Mouse (Mus musculus): ENCODE data around the gene Cul4a. TPM values are rescaled to one million over a fixed set of nuclear protein-coding genes. Genes with fewer than 3 reads are reported as not detected.
"Not testable (repeated sequence)": the region's sequence is repeated elsewhere in the genome, so short reads cannot be mapped to it uniquely, and the experiment has no call there.

Gene Cul4a
- polyA plus RNA-seq, 1 experiment from 2014 or later = 36.8 TPM

DNA sequence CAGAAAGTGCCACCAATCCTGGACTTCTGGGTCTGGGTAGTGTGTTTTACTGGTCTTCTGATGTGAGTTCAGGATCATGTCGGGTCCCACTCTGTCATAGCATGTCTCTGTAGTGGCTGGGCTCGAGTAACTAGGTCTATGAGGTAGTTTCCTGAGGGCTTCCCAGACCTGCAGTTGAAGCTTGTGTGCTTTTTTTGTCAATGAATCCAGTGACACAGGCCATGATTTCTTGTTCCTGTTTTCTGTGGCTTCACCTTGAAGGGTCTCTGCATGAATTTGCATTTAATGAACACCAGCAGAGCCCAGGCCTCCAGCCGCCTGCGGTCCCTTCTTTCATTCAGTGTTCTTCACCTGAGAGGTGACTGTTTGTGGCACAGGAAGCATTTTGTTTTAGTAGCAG, 7.8 kb downstream of the Cul4a start:
- 55% methylated on average over 4 of the region's 4 CpGs for WGBS (ENCODE audit: missing documents)
- Histone ChIP-seq H3K36me3 (ENCODE audit: inconsistent target) (0 out of 2 replicates have a peak, but pooled peaks cover 4% of the 10 kb centered on the region), H3K4me3 (ENCODE audit: inconsistent target) (no peak overlapping the region), H3K27ac (no peak overlapping the region), H3K79me2 (ENCODE audit: inconsistent target) (peaks cover 86% of the 10 kb centered on the region)

DNA sequence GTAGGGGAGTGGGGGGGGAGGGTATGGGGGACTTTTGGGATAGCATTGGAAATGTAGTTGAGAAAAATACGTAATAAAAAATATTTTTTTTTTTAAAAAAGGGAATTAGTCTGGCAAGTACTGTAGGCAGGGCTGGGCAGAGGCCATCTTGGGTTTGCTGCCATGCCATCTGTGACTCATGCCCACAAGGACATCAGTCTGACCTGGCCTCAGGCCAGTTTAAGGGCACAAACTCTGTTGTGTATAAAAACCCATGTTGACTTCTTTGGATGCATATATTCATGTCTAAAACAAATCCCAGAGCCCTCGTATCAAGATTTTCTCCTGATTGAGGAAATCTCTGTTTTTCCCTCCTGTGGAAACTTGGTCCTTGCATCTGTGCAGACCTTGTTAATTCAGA, 11.7 kb downstream of the Cul4a start:
- no peak overlapping the region for H3K27ac ChIP-seq
- peaks cover 13% of the 10 kb centered on the region for H3K36me3 ChIP-seq (ENCODE audit: inconsistent target)
- peaks cover 47% of the 10 kb centered on the region for H3K79me2 ChIP-seq (ENCODE audit: inconsistent target)
- WGBS (ENCODE audit: missing documents) = 100% methylated on average over 1 of the region's 2 CpGs
- no peak overlapping the region for H3K4me3 ChIP-seq (ENCODE audit: inconsistent target)

DNA sequence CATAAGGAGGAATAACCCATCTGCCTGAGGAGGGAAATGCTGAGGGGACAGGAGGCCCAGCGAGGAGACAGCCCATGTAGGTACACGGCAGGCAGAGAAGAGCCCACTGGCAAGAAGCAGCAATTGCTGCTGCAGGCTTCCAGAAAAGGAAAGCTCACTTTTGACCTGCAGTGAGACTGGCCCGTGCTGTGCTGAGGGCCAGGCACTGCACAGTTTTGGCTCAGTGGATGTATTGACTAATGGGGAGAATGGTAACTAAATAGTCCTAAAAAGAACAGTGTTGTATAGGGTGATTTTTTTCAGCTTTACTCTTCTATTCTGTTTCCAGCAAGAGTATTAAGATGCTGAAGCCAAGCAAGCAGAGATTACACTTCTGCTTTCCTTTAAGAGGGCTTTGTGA, 13.1 kb downstream of the Cul4a start:
- WGBS (ENCODE audit: missing documents) = 93% methylated on average over 3 of the region's 3 CpGs
- Histone ChIP-seq H3K4me3 (ENCODE audit: inconsistent target) (no peak overlapping the region), H3K36me3 (ENCODE audit: inconsistent target) (peaks cover 18% of the 10 kb centered on the region), H3K27ac (no peak overlapping the region), H3K79me2 (ENCODE audit: inconsistent target) (peaks cover 33% of the 10 kb centered on the region)

DNA sequence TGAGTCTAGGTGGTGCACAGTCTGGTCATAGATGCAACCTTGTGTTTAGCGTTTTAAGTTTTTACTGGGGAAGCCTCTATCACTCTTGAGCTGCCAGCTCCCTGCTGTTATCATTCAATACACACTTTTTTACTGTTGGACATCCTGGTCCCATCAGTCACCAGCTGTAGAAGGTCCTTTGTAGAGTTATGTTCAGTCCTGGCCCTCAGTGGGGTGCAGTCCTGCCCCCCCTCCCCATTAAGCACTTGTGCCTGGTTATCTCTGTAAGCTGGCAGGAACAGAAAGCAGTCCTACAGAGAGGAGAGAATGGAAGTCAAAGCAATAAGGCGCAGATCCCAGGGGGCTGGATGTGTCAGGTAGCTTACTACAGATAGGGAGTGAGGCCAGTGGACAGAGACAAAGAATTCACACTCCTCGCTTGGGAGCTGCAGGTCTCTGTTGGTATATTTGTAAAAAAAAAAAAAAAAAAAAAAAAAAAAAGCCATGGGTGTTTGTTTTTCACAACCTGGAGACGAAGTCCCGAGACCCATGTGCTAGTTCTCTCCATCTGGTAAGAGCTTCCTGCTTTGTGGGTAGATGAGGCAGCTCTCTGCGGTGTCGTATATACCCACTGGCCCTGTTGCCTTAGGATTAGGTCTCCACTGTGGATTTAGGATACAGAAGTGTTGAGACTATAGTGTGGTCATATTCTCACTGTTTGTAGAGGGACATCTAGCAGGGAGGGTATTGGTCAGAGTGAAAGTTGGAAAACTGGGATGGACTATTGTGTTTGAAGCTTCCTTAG, 15.7 kb downstream of the Cul4a start:
- peaks cover 39% of the 10 kb centered on the region for H3K36me3 ChIP-seq (ENCODE audit: inconsistent target)
- H3K27ac ChIP-seq = no peak overlapping the region
- peaks cover 7% of the 10 kb centered on the region; the same call in 1 of the 2 replicates for H3K79me2 ChIP-seq (ENCODE audit: inconsistent target)
- 72% methylated on average over 7 of the region's 7 CpGs for WGBS (ENCODE audit: missing documents)
- no peak overlapping the region for H3K4me3 ChIP-seq (ENCODE audit: inconsistent target)

DNA sequence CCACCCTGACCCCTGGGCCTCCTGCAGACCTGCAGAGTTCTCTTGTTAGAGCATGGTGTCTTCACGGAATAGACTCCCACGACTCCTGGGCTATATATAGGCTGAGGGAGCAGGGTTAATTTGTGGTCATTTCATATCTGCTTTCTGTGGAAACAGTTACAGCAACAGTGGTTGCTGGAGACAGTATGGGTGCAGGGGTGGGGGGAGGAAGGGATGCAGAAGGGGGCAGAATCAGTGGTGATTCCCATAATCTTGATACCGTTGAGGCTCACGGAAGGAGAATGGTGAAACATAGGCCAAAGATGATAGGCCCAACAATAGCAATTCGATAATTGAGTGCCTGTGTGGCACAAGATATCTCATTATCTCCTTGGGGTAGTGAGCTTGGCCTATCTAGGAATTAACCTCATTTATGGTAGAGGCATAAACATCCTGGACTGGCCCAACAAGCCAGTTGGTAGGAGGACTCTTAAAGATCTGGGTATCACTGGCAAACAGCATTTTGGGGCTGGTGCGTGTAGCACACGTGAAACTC, 17.5 kb downstream of the Cul4a start:
- H3K4me3 ChIP-seq (ENCODE audit: inconsistent target) = no peak overlapping the region
- no peak overlapping the region for H3K27ac ChIP-seq

DNA sequence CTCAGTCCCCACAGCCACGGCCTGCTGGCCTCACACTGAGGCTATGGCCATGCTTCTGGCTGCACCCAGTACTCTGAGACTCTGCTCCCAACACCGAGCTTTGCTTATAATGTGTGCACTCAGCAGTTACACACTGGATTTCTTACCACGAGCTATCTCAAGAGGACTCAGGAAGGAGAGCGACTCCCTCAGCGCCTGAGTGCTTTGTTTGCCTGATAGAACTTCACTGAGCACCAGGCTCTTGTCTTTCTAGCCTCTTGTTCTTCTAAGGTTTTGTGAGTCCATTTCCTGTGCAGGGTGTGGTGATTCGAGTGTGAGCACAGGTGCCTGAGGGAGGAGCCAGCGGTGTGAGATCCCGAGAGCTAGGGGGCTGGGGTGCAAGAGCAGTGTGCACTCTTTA, 19.5 kb downstream of the Cul4a start:
- H3K36me3 ChIP-seq (ENCODE audit: inconsistent target) = peaks cover 66% of the 10 kb centered on the region
- no peak overlapping the region for H3K27ac ChIP-seq
- WGBS (ENCODE audit: missing documents) = 96% methylated on average over 6 of the region's 8 CpGs
- H3K79me2 ChIP-seq (ENCODE audit: inconsistent target) = no peaks in the 10 kb centered on the region
- H3K4me3 ChIP-seq (ENCODE audit: inconsistent target) = no peak overlapping the region

More for the DNA sequence above, 17.5 kb downstream of the Cul4a start:
- H3K79me2 ChIP-seq (ENCODE audit: inconsistent target) = no peaks in the 10 kb centered on the region
- peaks cover 56% of the 10 kb centered on the region for H3K36me3 ChIP-seq (ENCODE audit: inconsistent target)
- 91% methylated on average over 7 of the region's 7 CpGs for WGBS (ENCODE audit: missing documents)

DNA sequence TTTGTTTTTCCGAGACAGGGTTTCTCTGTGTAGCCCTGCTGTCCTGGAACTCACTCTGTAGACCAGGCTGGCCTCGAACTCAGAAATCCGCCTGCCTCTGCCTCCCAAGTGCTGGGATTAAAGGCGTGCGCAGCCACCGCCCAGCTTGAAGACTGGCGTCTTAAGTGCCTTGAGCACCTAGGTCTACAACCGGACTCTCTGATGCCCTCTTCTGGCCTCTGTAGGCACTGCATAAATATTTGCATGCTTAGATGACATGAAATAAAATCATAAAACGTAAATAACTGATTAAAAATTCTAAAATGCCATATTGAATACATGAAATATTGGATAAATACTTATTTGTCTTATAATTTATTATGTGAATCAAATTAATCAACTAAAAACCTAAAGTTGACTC, 26.8 kb downstream of the Cul4a start:
- not testable (repeated sequence) for H3K79me2 ChIP-seq (ENCODE audit: inconsistent target); H3K4me3 ChIP-seq (ENCODE audit: inconsistent target); H3K27ac ChIP-seq
- WGBS (ENCODE audit: missing documents) = 72% methylated on average over 9 of the region's 9 CpGs
- peaks cover 68% of the 10 kb centered on the region for H3K36me3 ChIP-seq (ENCODE audit: inconsistent target)

DNA sequence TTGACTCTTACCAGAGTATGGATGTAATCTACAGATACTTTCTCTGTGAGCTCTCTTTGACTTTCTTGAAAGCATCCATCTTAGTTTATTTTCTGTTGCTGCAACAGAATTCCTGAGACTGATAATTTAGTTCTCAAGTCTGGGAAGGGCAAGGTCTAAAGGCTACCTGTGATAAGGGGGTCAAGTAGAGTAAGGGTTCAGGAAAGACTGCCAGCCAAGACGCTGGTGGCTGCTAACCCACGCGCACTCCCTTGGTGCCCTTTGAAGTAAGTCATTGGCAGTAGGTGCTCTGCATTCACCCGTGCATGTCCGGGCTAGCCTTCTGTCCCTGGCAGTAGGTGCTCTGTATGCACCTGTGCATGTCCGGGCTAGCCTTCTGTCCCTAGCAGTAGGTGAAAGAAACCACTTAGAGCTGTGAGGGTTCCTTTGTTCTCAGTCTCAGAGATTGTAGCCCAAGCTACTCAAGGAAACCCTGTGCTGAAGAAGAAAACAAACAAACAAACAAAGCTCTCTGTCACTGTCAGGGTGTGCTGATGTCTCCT, 34.3 kb downstream of the Cul4a start:
- H3K4me3 ChIP-seq (ENCODE audit: inconsistent target) = no peak overlapping the region
- H3K27ac ChIP-seq = no peak overlapping the region
- 89% methylated on average over 6 of the region's 6 CpGs for WGBS (ENCODE audit: missing documents)
- H3K79me2 ChIP-seq (ENCODE audit: inconsistent target) = no peaks in the 10 kb centered on the region
- peaks cover 92% of the 10 kb centered on the region for H3K36me3 ChIP-seq (ENCODE audit: inconsistent target)

DNA sequence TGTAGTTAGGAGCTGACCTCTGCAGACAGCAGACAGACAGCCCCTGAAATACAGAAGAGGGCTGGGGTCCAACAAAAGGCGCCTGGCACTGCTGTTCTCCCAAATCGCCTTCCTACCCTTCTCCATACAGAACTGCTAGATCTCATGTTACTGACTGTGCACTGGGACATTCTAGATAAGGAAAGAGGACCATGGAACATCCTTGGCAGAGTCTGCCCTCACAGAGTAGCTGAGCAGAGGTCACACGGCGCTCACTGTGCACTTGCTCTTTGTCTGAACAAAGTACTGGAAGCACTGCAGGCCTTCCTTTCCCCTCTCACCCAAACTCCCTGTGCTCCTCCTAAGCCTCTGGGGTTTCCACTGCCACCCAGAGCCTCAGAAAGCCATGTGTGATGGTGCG, 36.3 kb downstream of the Cul4a start:
- WGBS (ENCODE audit: missing documents) = 100% methylated on average over 5 of the region's 5 CpGs
- peaks cover 95% of the 10 kb centered on the region for H3K36me3 ChIP-seq (ENCODE audit: inconsistent target)

DNA sequence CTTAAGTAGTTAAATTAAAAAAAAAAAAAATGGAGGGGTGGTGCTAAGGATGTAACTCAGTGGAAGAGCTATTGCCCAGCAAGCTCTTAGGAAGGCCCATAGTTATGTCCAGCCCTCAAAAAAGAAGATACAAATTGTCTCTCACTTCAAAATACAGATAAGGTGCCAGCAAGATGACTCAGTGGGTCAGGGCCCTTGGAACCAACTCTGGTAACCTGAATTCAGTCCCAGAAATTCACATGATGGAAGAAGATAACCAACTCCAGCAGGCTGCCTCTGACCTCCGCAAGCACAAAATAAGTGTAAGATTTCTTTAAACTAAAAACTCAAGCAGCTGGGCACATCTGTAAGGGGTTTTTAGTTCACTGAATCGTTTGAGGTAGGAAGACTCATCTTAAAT, 43.1 kb downstream of the Cul4a start:
- 88% methylated on average over 2 of the region's 2 CpGs for WGBS (ENCODE audit: missing documents)
- no peak overlapping the region for H3K4me3 ChIP-seq (ENCODE audit: inconsistent target)
- H3K79me2 ChIP-seq (ENCODE audit: inconsistent target) = peaks cover 3% of the 10 kb centered on the region; the same call in 1 of the 2 replicates
- no peak overlapping the region for H3K27ac ChIP-seq
- H3K36me3 ChIP-seq (ENCODE audit: inconsistent target) = peaks cover 47% of the 10 kb centered on the region

More for the DNA sequence above, 36.3 kb downstream of the Cul4a start:
- no peak overlapping the region for H3K4me3 ChIP-seq (ENCODE audit: inconsistent target)
- no peaks in the 10 kb centered on the region for H3K79me2 ChIP-seq (ENCODE audit: inconsistent target)
- H3K27ac ChIP-seq = no peak overlapping the region

DNA sequence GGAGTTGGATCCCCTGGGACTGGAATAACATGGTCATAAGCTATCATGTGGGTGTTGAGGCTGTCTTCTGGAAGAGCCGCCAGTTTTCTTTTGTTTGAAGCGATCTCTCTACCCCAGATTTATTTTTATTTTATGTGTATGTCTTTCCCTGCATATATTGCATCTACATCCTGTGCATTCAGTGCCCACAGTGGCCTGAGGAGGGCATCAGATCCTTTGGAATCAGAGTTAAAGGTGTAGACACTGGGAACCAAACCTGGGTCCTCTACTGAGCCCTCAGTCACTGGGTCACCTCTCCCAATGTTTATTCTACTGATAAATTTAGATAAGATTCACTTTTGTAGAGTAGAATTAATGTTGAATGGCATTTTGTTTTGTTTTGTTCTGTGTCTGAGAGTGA, 43.9 kb downstream of the Cul4a start:
- Histone ChIP-seq H3K4me3 (ENCODE audit: inconsistent target) (no peak overlapping the region), H3K27ac (no peak overlapping the region), H3K36me3 (ENCODE audit: inconsistent target) (peaks cover 43% of the 10 kb centered on the region; the same call in 1 of the 2 replicates), H3K79me2 (ENCODE audit: inconsistent target) (peaks cover 6% of the 10 kb centered on the region; the same call in 1 of the 2 replicates)
- WGBS (ENCODE audit: missing documents) = 100% methylated on average over 2 of the region's 2 CpGs

DNA sequence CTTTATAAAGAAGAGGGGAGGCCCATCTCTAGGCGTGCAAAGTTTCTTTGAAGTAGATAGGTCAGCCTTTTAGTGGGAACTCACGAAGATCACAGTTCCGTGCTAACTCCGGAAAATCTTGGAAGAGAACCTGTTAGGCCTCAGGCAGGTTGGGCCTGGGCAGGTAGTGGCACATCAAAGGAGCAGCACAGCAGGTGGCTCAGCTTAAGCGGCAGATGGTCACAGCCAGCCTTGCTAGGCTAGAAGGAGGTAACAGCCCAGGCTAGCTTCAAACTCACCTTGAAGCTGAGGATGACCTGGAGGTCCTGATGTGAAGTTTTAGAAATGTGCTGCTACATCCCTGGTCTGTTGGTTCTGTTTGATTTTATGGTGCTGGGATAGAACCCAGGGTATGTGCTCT, 44.4 kb downstream of the Cul4a start:
- H3K79me2 ChIP-seq (ENCODE audit: inconsistent target) = peaks cover 6% of the 10 kb centered on the region; the same call in 1 of the 2 replicates
- H3K4me3 ChIP-seq (ENCODE audit: inconsistent target) = no peak overlapping the region
- H3K27ac ChIP-seq = no peak overlapping the region
- peaks cover 38% of the 10 kb centered on the region; the same call in 1 of the 2 replicates for H3K36me3 ChIP-seq (ENCODE audit: inconsistent target)
- WGBS (ENCODE audit: missing documents) = 98% methylated on average over 5 of the region's 5 CpGs

DNA sequence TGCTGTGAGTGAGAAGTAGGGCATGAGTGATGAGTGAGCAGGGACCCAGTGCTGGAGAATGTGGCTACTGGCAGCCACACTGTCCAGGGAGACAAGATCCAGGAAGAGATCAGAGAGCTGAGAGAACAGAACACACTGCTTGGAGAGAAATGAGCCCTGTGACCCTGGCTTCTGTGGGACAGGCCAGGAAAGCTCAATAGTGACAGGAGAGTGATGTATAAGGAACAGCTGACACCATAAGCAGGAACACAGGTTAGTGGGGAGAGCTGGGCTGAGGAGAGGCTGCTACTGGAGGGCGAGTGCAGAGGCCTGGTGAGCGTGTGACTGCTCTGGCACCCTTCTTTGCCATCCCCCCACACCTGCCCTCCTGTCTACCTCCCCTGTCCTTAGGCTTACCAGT, 45.5 kb downstream of the Cul4a start:
- H3K4me3 ChIP-seq (ENCODE audit: inconsistent target) = no peak overlapping the region
- WGBS (ENCODE audit: missing documents) = 100% methylated on average over 2 of the region's 2 CpGs
- peaks cover 27% of the 10 kb centered on the region; the same call in 1 of the 2 replicates for H3K36me3 ChIP-seq (ENCODE audit: inconsistent target)
- no peak overlapping the region for H3K27ac ChIP-seq
- peaks cover 6% of the 10 kb centered on the region; the same call in 1 of the 2 replicates for H3K79me2 ChIP-seq (ENCODE audit: inconsistent target)

DNA sequence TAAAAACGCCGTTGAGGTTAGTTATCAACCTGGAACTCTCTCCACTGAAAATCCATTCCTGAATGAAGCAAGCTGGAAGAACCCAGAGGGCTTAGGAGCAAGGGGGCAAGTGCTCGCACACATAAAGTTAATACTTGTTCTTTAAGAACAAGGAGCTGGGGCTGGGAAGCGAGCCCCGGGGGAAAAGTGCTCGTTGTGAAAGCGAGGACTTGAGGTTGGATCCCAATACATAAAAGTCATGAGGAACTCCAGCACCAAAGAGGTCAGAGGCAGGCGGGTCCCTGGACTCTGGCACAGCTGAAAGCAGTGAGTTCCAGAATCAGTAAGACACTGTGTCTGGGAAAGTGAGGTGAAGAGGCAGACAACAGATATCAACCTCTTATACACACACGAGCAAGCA, 48.7 kb downstream of the Cul4a start:
- Histone ChIP-seq H3K36me3 (ENCODE audit: inconsistent target) (peaks cover 2% of the 10 kb centered on the region; the same call in 1 of the 2 replicates), H3K4me3 (ENCODE audit: inconsistent target) (no peak overlapping the region), H3K27ac (peak overlapping the region; percentile 93), H3K79me2 (ENCODE audit: inconsistent target) (peaks cover 6% of the 10 kb centered on the region; the same call in 1 of the 2 replicates)
- WGBS (ENCODE audit: missing documents) = 88% methylated on average over 9 of the region's 9 CpGs

DNA sequence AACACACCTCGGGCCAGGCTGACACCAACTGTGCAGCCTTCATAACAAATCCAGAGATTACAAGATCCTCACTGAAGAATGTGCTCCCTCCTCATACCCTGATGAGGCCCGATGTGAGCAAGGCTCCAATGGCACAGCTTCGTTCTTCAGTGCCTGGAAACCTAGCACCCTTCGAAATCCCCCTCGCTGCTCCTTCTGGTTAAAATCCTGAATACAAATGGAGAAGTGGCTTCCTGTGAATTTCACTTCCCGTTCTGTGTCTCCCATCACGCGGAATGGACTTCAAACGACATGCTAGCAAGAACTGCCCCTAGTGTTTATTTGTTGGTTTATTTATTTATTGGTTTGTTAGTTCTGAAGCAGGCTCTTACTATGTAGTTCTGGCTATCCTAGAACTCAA, 49.9 kb downstream of the Cul4a start:
- Histone ChIP-seq H3K36me3 (ENCODE audit: inconsistent target) (no peaks in the 10 kb centered on the region), H3K27ac (peak overlapping the region; percentile 93), H3K4me3 (ENCODE audit: inconsistent target) (no peak overlapping the region; the same call in 1 of the 2 replicates), H3K79me2 (ENCODE audit: inconsistent target) (peaks cover 16% of the 10 kb centered on the region)
- WGBS (ENCODE audit: missing documents) = 12% methylated on average over 9 of the region's 9 CpGs

Data from macrophage (primary cell).